Mouse (Mus musculus): ENCODE results near the gene Specc1l. TPM values are rescaled to one million over a fixed set of nuclear protein-coding genes. Genes with fewer than 3 reads are reported as not detected.

Specc1l gene
- polyA plus RNA-seq, 1 experiment, result 2.5 TPM

GRCm38 (mm10) chr10:75318206-75318605, 106.3 kb downstream of the Specc1l start:
- peak overlapping the region; percentile 99 for H3K4me3 ChIP-seq (replicated peaks)
- H3K9me3 ChIP-seq, result no peaks in the 10 kb centered on the region
- no peaks in the 10 kb centered on the region for H3K27me3 ChIP-seq (replicated peaks)
- no peak for TF ChIP-seq FLI1 (IDR thresholded peaks at IDR 0.05; ENCODE audit: low read length)
- TF ChIP-seq GATA1 (IDR thresholded peaks at IDR 0.05; ENCODE audit: borderline replicate concordance, low read length), result no peak
- peaks cover 98% of the 10 kb centered on the region for H3K4me1 ChIP-seq
- peaks cover 58% of the 10 kb centered on the region for H3K36me3 ChIP-seq (replicated peaks; ENCODE audit: low read length)

- peaks cover 65% of the 10 kb centered on the region for H3K36me3 ChIP-seq (replicated peaks; ENCODE audit: low read length)
- peaks cover 98% of the 10 kb centered on the region for H3K4me1 ChIP-seq
- peak overlapping the region; percentile 99 for H3K4me3 ChIP-seq (replicated peaks)
- no peaks in the 10 kb centered on the region for H3K27me3 ChIP-seq (replicated peaks)
- TF ChIP-seq GATA1 (IDR thresholded peaks at IDR 0.05; ENCODE audit: borderline replicate concordance, low read length), result no peak
- no peak for TF ChIP-seq FLI1 (IDR thresholded peaks at IDR 0.05; ENCODE audit: low read length)
- H3K9me3 ChIP-seq, result no peaks in the 10 kb centered on the region
Observed at GRCm38 (mm10) chr10:75320321-75320720, 108.4 kb downstream of the Specc1l start.

GRCm38 (mm10) chr10:75322966-75323365, 111.1 kb downstream of the Specc1l start:
- H3K27me3 ChIP-seq (replicated peaks), result no peaks in the 10 kb centered on the region
- peaks cover 100% of the 10 kb centered on the region for H3K4me1 ChIP-seq
- no peaks in the 10 kb centered on the region for H3K9me3 ChIP-seq
- no peak overlapping the region for H3K4me3 ChIP-seq (replicated peaks)
- peaks cover 89% of the 10 kb centered on the region for H3K36me3 ChIP-seq (replicated peaks; ENCODE audit: low read length)
- no peak for TF ChIP-seq FLI1 (IDR thresholded peaks at IDR 0.05; ENCODE audit: low read length)
- TF ChIP-seq GATA1 (IDR thresholded peaks at IDR 0.05; ENCODE audit: borderline replicate concordance, low read length), result no peak

GRCm38 (mm10) chr10:75323986-75324385, 112.1 kb downstream of the Specc1l start:
- H3K36me3 ChIP-seq (replicated peaks; ENCODE audit: low read length), result peaks cover 98% of the 10 kb centered on the region
- H3K27me3 ChIP-seq (replicated peaks), result no peaks in the 10 kb centered on the region
- H3K4me1 ChIP-seq, result peaks cover 100% of the 10 kb centered on the region
- peak overlapping the region; percentile 23 for H3K4me3 ChIP-seq (replicated peaks)
- no peaks in the 10 kb centered on the region for H3K9me3 ChIP-seq
- no peak for TF ChIP-seq GATA1 (IDR thresholded peaks at IDR 0.05; ENCODE audit: borderline replicate concordance, low read length)
- no peak for TF ChIP-seq FLI1 (IDR thresholded peaks at IDR 0.05; ENCODE audit: low read length)

GRCm38 (mm10) chr10:75324391-75324790, 112.5 kb downstream of the Specc1l start:
- TF ChIP-seq GATA1 (IDR thresholded peaks at IDR 0.05; ENCODE audit: borderline replicate concordance, low read length), result no peak
- TF ChIP-seq FLI1 (IDR thresholded peaks at IDR 0.05; ENCODE audit: low read length), result no peak
- peaks cover 100% of the 10 kb centered on the region for H3K4me1 ChIP-seq
- H3K4me3 ChIP-seq (replicated peaks), result peak overlapping the region; percentile 23
- peaks cover 98% of the 10 kb centered on the region for H3K36me3 ChIP-seq (replicated peaks; ENCODE audit: low read length)
- no peaks in the 10 kb centered on the region for H3K27me3 ChIP-seq (replicated peaks)
- no peaks in the 10 kb centered on the region for H3K9me3 ChIP-seq

GRCm38 (mm10) chr10:75325821-75326220, 113.9 kb downstream of the Specc1l start:
- Histone ChIP-seq H3K4me3 (replicated peaks) (peak overlapping the region; percentile 86), H3K4me1 (peaks cover 100% of the 10 kb centered on the region), H3K9me3 (no peaks in the 10 kb centered on the region), H3K36me3 (replicated peaks; ENCODE audit: low read length) (peaks cover 97% of the 10 kb centered on the region), H3K27me3 (replicated peaks) (no peaks in the 10 kb centered on the region)
- TF ChIP-seq FLI1 (IDR thresholded peaks at IDR 0.05; ENCODE audit: low read length), result no peak
- TF ChIP-seq GATA1 (IDR thresholded peaks at IDR 0.05; ENCODE audit: borderline replicate concordance, low read length), result no peak

GRCm38 (mm10) chr10:75326553-75326952, 114.7 kb downstream of the Specc1l start:
- no peaks in the 10 kb centered on the region for H3K27me3 ChIP-seq (replicated peaks)
- peaks cover 97% of the 10 kb centered on the region for H3K4me1 ChIP-seq
- H3K36me3 ChIP-seq (replicated peaks; ENCODE audit: low read length), result peaks cover 95% of the 10 kb centered on the region
- no peaks in the 10 kb centered on the region for H3K9me3 ChIP-seq
- TF ChIP-seq GATA1 (IDR thresholded peaks at IDR 0.05; ENCODE audit: borderline replicate concordance, low read length) (no peak), FLI1 (IDR thresholded peaks at IDR 0.05; ENCODE audit: low read length) (no peak)
- H3K4me3 ChIP-seq (replicated peaks), result peak overlapping the region; percentile 86

GRCm38 (mm10) chr10:75327081-75327480, 115.2 kb downstream of the Specc1l start:
- TF ChIP-seq FLI1 (IDR thresholded peaks at IDR 0.05; ENCODE audit: low read length) (no peak), GATA1 (IDR thresholded peaks at IDR 0.05; ENCODE audit: borderline replicate concordance, low read length) (no peak)
- H3K36me3 ChIP-seq (replicated peaks; ENCODE audit: low read length), result peaks cover 95% of the 10 kb centered on the region
- peaks cover 97% of the 10 kb centered on the region for H3K4me1 ChIP-seq
- H3K4me3 ChIP-seq (replicated peaks), result peak overlapping the region; percentile 85
- no peaks in the 10 kb centered on the region for H3K27me3 ChIP-seq (replicated peaks)
- no peaks in the 10 kb centered on the region for H3K9me3 ChIP-seq

GRCm38 (mm10) chr10:75328201-75328704, 116.4 kb downstream of the Specc1l start:
- Histone ChIP-seq H3K27me3 (replicated peaks) (no peaks in the 10 kb centered on the region), H3K9me3 (no peaks in the 10 kb centered on the region), H3K36me3 (replicated peaks; ENCODE audit: low read length) (peaks cover 95% of the 10 kb centered on the region), H3K4me3 (replicated peaks) (peak overlapping the region; percentile 0), H3K4me1 (peaks cover 94% of the 10 kb centered on the region)
- no peak for TF ChIP-seq FLI1 (IDR thresholded peaks at IDR 0.05; ENCODE audit: low read length)
- TF ChIP-seq GATA1 (IDR thresholded peaks at IDR 0.05; ENCODE audit: borderline replicate concordance, low read length), result no peak

- H3K36me3 ChIP-seq (replicated peaks; ENCODE audit: low read length), result peaks cover 92% of the 10 kb centered on the region
Observed at GRCm38 (mm10) chr10:75332268-75332667, 120.4 kb downstream of the Specc1l start.

More at GRCm38 (mm10) chr10:75332268-75332667, 120.4 kb downstream of the Specc1l start:
- no peak for TF ChIP-seq FLI1 (IDR thresholded peaks at IDR 0.05; ENCODE audit: low read length)
- TF ChIP-seq GATA1 (IDR thresholded peaks at IDR 0.05; ENCODE audit: borderline replicate concordance, low read length), result no peak
- Histone ChIP-seq H3K4me1 (peaks cover 81% of the 10 kb centered on the region), H3K4me3 (replicated peaks) (no peak overlapping the region), H3K27me3 (replicated peaks) (no peaks in the 10 kb centered on the region), H3K9me3 (0 out of 2 replicates have a peak, but pooled peaks cover 6% of the 10 kb centered on the region)

Measured in megakaryocyte, embryonic 14.5 days (primary cell).